Mouse (Mus musculus) neural tube, embryonic 10.5 days (tissue): ENCODE measurements around the gene Ckap4.
A peak's percentile ranks its signal among the peaks of the same experiment; 100 is the strongest.

Experiments
- DNase-seq: peaks from one replicate; pipeline ENCODE4 v3.0.0-alpha.2; 2017; ENCODE audit warnings: low spot score; ENCODE audit errors: extremely low spot score

The Ckap4 gene

GRCm38 (mm10) chr10:84533912-84534671 is at the start of gene Ckap4:
Ckap4 (minus strand) TSS chr10:84534062.
- DNase-seq = peak; percentile 76

GRCm38 (mm10) chr10:84582236-84582635 is 48.4 kb upstream of the Ckap4 start:
- no peak for DNase-seq

- DNase-seq = no peak
Observed at GRCm38 (mm10) chr10:84581191-84581590, 47.3 kb upstream of the Ckap4 start.

- no peak for DNase-seq
Observed at GRCm38 (mm10) chr10:84579527-84579926, 45.7 kb upstream of the Ckap4 start.

- DNase-seq = no peak
Observed at GRCm38 (mm10) chr10:84578738-84579137, 44.9 kb upstream of the Ckap4 start.

GRCm38 (mm10) chr10:84577071-84577727 is 43.3 kb upstream of the Ckap4 start:
- peak; percentile 61 for DNase-seq

- peak; percentile 88 for DNase-seq
Observed at GRCm38 (mm10) chr10:84576395-84577070, 42.7 kb upstream of the Ckap4 start, which contains the start of gene Tcp11l2. Tcp11l2 (plus strand) TSS chr10:84576626.

- DNase-seq = no peak
Observed at GRCm38 (mm10) chr10:84576029-84576394, 42.1 kb upstream of the Ckap4 start.

GRCm38 (mm10) chr10:84573671-84574420 is 40.0 kb upstream of the Ckap4 start:
- no peak for DNase-seq

- DNase-seq = no peak
Observed at GRCm38 (mm10) chr10:84571052-84571639, 37.3 kb upstream of the Ckap4 start.

GRCm38 (mm10) chr10:84564427-84564826 is 30.6 kb upstream of the Ckap4 start:
- no peak for DNase-seq

GRCm38 (mm10) chr10:84562567-84563554 is 29.0 kb upstream of the Ckap4 start:
- DNase-seq = peak; percentile 30

GRCm38 (mm10) chr10:84562121-84562520 is 28.3 kb upstream of the Ckap4 start:
- no peak for DNase-seq

GRCm38 (mm10) chr10:84559986-84560385 is 26.1 kb upstream of the Ckap4 start:
- no peak for DNase-seq

GRCm38 (mm10) chr10:84558511-84558910 is 24.6 kb upstream of the Ckap4 start:
- DNase-seq = no peak

- no peak for DNase-seq
Observed at GRCm38 (mm10) chr10:84556120-84556519, 22.3 kb upstream of the Ckap4 start.

- no peak for DNase-seq
Observed at GRCm38 (mm10) chr10:84554291-84555009, 20.6 kb upstream of the Ckap4 start.

- no peak for DNase-seq
Observed at GRCm38 (mm10) chr10:84552477-84552876, 18.6 kb upstream of the Ckap4 start.

- DNase-seq = no peak
Observed at GRCm38 (mm10) chr10:84551846-84552245, 18.0 kb upstream of the Ckap4 start.
